Mouse (Mus musculus) ovary, postnatal 36 days (tissue): ENCODE data around the gene Nuak1.
"Not testable (repeated sequence)": the region's sequence is repeated elsewhere in the genome, so short reads cannot be mapped to it uniquely, and the experiment has no call there.

Experiments
- DNase-seq: peaks from one replicate; pipeline ENCODE4 v3.0.0; 2022; ENCODE audit warnings: low spot score, mixed read lengths

Nuak1 gene

GRCm38 (mm10) chr10:84440541-84441433 lies at the start of gene Nuak1:
TSS of gene Nuak1 (minus strand) at chr10:84440597.
- peak; percentile 93 for DNase-seq

GRCm38 (mm10) chr10:84490115-84490514 lies 49.7 kb upstream of the Nuak1 start:
- no peak for DNase-seq

DNA sequence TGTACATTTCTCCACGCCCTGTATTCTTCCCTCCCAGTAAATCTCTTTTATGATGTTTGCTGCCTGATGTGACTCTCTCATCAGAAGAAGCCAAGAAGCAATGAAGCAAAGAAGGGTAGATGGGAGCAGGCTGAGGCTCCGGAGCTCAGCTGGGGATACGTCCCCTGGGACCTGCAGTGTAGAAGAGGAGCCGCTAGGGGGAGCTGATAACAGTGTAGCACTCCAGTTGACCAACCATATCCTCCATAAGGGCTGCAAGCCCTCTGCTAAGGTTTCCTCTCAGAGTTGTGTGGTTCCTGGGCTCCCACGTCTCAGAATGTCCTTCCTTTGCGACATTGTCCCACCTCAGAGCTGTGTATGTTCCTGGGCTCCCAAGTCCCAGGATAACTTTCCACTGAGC lies 47.9 kb upstream of the Nuak1 start:
- peak; percentile 64 for DNase-seq

DNA sequence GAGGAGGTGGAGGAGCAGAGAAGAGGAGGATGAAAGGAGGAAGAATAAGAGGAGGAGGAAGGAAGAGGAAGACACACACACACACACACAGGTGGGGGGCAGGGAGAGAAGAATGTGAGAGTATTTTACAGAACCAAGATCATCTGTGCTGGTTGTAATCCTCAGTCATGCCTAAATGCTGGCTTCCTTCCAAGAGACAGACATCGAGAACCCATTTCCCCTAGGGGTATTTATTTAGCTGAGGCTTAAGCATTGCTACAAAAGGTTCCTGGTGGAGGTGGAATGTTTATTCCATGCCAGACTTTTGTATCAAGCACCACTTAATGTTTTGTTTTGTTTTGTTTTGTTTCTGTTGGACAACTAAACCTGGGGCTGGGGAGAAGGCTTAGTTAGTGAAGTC lies 44.3 kb upstream of the Nuak1 start:
- DNase-seq: no peak

- no peak for DNase-seq
Measured at GRCm38 (mm10) chr10:84483553-84483952, 43.2 kb upstream of the Nuak1 start.

DNA sequence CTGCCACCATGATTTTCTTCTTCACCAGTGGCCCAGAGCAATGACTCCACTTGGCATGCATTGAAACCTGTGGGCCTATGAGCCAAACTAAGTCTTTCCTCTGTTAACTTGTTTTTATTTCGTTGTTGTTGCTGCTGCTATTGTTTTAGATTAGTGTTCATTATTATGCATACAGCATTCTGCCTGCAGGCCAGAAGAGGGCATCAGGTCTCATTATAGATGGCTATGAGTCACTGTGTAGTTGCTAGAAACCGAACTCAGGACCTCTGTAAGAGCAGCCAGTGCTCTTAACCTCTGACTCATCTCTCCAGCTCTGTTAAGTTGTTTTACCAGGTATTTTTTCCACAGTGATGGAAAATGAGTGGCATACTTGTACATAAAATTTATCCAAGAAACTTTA lies 42.7 kb upstream of the Nuak1 start:
- DNase-seq: no peak

- not testable (repeated sequence) for DNase-seq
Measured at GRCm38 (mm10) chr10:84482418-84482817, 42.0 kb upstream of the Nuak1 start.

GRCm38 (mm10) chr10:84481327-84481671 lies 40.9 kb upstream of the Nuak1 start:
- DNase-seq: no peak

GRCm38 (mm10) chr10:84480667-84481326 lies 40.4 kb upstream of the Nuak1 start:
- peak; percentile 51 for DNase-seq

GRCm38 (mm10) chr10:84480146-84480545 lies 39.7 kb upstream of the Nuak1 start:
- DNase-seq: no peak

DNA sequence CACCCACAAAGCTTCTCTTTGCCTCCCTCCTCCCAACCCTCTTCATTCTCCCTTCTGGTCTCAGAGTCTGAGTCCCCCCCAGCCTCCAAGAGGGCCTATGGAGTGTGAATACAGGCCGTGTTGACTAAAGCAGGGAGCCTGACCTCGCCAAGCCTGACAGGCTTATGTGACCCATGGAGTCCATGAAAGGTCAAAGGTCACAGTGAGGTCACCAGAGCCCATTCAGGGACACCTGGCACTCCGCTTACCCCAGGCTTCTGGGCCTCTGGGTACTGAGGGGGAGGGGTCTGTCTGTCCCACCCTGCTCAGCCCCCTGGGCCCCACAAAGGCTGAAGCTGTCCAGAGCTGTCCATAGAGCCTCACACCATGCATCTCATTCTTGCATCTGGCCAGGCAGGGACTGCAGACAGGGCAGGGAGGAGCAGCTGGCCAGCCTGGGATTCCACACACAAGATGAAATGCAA lies 37.2 kb upstream of the Nuak1 start:
- DNase-seq: no peak

- DNase-seq: no peak
Measured at GRCm38 (mm10) chr10:84477045-84477612, 36.7 kb upstream of the Nuak1 start.

DNA sequence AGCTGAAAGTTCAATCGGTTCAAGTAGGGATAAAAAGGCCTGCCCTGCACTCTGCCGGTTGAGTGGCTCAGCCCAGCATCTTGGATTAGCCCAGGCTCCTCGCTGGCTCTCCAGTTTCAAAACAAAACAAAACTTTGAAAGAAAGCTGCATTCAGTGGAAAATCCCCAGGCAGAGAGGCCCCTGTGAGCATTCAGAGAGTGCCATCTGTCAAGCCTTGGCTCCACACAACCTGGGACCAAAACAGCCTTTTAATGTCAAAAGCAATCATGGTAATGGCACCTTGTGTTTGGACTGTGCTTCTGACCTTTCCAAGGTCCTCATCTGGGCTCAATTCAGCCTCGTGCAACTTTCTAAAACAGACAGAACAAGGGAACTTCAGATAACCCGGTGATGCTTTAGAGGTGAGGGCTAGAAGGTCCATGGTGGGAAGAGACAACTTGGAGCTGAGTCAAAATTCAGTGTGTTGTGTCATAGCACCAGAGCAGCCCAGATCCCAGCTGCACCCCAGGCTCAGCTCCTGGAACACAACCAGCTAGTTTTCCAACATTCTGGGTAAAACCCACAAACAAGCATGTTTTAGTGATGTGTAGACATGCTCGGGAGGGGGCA lies 27.3 kb upstream of the Nuak1 start:
- no peak for DNase-seq

- DNase-seq: no peak
Measured at GRCm38 (mm10) chr10:84465511-84465910, 25.1 kb upstream of the Nuak1 start.

GRCm38 (mm10) chr10:84460420-84461101 lies 20.2 kb upstream of the Nuak1 start:
- no peak for DNase-seq

GRCm38 (mm10) chr10:84458094-84458493 lies 17.7 kb upstream of the Nuak1 start:
- no peak for DNase-seq

DNA sequence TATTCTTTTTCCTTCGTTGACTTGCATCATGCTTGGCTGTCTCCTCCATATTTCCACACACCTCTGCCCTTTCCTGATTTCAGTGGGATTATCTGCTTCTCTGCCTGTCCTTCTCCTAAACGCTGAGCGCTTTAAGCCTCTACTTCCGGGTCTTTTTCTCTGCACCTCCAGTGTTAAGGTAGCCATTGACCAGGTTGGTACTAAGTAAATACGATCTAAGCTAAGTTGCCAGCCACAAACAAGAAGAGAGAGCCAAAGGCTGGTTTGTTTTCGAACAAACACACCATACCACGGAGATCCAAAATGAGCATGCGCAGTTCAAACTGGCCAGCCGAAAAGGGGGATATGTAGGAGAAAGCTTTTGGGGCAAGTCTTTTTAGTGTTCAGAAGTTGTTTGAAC lies 17.1 kb upstream of the Nuak1 start:
- DNase-seq: no peak

DNA sequence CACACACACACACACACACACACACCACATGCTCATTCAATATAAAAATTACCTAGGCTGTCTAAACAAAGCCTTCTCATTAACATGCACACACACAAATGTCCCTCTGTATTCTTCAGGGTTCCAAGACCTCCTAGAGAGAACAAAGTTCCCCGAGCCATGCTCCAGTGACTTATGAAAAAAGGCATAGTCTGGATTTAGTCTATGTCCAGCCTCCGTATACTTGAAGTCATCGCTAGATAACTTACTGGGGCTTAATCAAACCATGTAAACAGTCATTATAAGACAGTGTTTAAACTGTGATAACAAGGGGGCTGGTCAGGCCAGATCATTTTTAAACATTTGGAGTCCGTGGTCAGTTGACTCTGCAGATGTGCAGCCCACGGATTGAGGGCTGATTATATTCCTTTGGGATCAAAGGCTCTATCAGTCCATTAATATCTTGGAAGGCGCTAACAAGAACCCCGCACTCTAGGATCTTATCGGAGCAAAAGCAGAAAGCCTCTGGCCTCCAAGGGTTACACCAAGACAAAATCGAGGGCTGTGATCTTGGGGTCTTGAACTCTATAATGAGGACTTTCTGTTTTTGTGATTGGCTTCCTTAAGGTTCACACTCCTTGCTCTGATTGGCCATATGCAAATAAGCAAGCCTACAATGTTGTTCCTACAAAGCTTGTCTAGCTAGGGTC lies 16.4 kb upstream of the Nuak1 start:
- DNase-seq: no peak

DNA sequence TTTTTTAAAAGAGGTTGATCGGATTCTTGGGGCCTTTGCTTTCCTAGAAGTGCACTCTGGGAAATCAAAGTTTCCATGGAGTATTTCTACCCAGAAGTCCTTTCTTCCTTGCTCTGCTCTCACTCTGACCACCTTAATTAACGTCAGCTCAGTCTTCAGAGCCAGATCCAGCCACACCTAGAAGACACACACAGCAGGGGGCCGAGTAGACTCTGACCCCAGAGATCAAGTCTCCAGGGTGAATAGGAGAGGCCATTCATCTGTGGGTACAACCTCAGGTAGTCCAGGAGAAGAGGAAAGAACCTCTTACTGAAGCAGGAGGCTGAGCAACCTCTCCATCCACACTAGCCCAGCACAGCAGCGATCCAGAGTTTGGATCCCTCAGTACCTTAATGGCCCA lies 11.5 kb upstream of the Nuak1 start:
- no peak for DNase-seq

DNA sequence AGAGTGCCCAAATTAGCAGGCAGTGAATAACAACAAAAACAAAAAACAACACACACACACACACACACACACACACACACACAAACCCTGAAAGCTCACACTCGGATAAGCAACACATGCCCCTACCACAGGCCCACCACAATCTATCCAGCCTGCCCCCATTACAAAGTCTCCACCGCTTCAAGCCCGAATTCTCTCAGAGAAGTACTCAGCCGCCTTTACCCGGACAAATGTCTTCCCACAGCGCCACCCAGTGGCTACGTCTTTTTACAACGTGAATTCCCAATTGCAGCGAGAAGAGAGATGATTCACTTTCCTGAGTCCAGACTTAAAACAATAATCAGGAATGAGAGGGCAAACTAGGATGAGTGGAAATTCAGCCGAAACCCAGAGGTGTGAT lies 10.3 kb upstream of the Nuak1 start:
- peak; percentile 80 for DNase-seq

GRCm38 (mm10) chr10:84449733-84450132 lies 9.3 kb upstream of the Nuak1 start:
- no peak for DNase-seq
